Mouse (Mus musculus) liver, embryonic 14.5 days (tissue): ENCODE results near the gene Slu7.

Source experiments
- CTCF ChIP-seq: IDR thresholded peaks from 2 replicates; pipeline ENCODE4 v1.5.1; 2016; ENCODE audit warnings: antibody characterized with exemption, low read depth, control low read depth
- EP300 ChIP-seq: IDR thresholded peaks from 2 replicates; pipeline ENCODE4 v1.6.1; 2016; ENCODE audit warnings: antibody characterized with exemption, low read depth

DNA sequence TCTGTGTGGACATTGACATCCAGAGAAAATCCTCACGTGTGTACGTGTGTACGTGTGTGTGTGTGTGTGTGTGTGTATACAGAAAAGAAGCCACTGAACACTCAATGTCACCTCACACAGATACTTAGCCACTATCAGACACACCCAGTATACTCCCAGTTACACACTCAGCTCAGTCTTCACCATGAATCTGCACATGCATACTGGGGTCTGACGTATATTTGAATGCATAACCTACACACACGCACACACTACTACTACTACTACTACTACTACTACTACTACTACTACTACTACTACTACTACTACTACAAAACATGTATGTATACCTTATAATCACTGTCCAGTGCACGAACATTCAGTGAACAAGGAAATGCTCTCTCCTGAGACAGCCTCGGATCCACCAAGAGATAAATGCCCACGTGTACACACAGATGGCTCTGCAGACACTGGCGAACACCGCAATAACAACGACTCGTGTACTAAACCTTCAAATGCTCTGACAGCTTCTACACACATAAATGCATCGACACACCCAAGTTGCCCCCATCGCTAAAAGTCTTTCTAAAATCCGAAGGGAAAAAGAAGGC lies 40.2 kb downstream of the Slu7 start:
- no peak for TF ChIP-seq CTCF
- no peak for TF ChIP-seq EP300
